Mouse (Mus musculus): ENCODE data around the gene Ctsg.
"Not testable (repeated sequence)": the region's sequence is repeated elsewhere in the genome, so short reads cannot be mapped to it uniquely, and the experiment has no call there.

Gene Ctsg

GRCm38 (mm10) chr14:56082016-56082415 lies 20.4 kb downstream of the Ctsg start:
- no peak for DNase-seq (ENCODE audit: low read depth, low spot score)
- Histone ChIP-seq H3K36me3 (ENCODE audit: control insufficient read depth, insufficient read depth, low read length, poor library complexity, severe bottlenecking) (no peaks in the 10 kb centered on the region), H3K27me3 (ENCODE audit: control insufficient read depth, insufficient read depth, low read length, poor library complexity, severe bottlenecking) (no peaks in the 10 kb centered on the region)

GRCm38 (mm10) chr14:56062213-56062612 lies 40.2 kb downstream of the Ctsg start, which contains the start of gene Mcpt4:
Gene Mcpt4, minus strand, starts transcription at chr14:56062313.
- not testable (repeated sequence) for DNase-seq (ENCODE audit: low read depth, low spot score); H3K27me3 ChIP-seq (ENCODE audit: control insufficient read depth, insufficient read depth, low read length, poor library complexity, severe bottlenecking); H3K36me3 ChIP-seq (ENCODE audit: control insufficient read depth, insufficient read depth, low read length, poor library complexity, severe bottlenecking)

GRCm38 (mm10) chr14:56057722-56058121 lies 44.7 kb downstream of the Ctsg start:
- DNase-seq (ENCODE audit: low read depth, low spot score) = no peak
- no peaks in the 10 kb centered on the region; the same call in 1 of the 2 replicates for H3K27me3 ChIP-seq (ENCODE audit: control insufficient read depth, insufficient read depth, low read length, poor library complexity, severe bottlenecking)
- no peaks in the 10 kb centered on the region for H3K36me3 ChIP-seq (ENCODE audit: control insufficient read depth, insufficient read depth, low read length, poor library complexity, severe bottlenecking)

- DNase-seq (ENCODE audit: low read depth, low spot score) = no peak
- H3K36me3 ChIP-seq (ENCODE audit: control insufficient read depth, insufficient read depth, low read length, poor library complexity, severe bottlenecking) = no peaks in the 10 kb centered on the region
- H3K27me3 ChIP-seq (ENCODE audit: control insufficient read depth, insufficient read depth, low read length, poor library complexity, severe bottlenecking) = no peaks in the 10 kb centered on the region
These were observed 47.0 kb downstream of the Ctsg start for GRCm38 (mm10) chr14:56055408-56055807.
